Mouse (Mus musculus) liver, adult (tissue): ENCODE results near the gene Ccdc116.

Source experiments
- GATA4 ChIP-seq: IDR thresholded peaks from 2 replicates; pipeline ENCODE4 v1.6.1; 2014; ENCODE audit warnings: mild to moderate bottlenecking, low read length; ENCODE audit not compliant: insufficient replicate concordance

The Ccdc116 gene

DNA sequence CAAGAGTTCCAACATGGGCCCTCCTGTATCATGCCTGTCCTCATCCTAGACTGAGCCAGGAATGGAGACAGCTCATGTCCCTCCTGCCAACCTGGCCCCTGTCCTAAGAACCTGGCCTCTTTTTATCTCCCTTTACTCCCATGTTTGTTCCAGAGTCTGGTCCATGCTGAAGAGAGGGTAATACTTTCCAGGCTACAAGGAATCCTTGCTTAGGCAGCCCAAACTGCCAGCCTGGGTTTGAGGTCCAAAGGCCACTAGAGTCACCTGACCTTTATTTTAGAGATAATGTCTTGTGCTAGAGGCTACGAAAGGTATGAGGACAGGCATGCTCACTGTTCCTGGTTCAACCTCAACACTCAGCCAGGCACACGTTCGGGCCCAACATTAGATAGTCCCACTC, 50.1 kb downstream of the Ccdc116 start:
- no peak for TF ChIP-seq GATA4
